Mouse (Mus musculus) embryonic facial prominence, embryonic 10.5 days (tissue): ENCODE results near the gene Olfr354. TPM values are rescaled to one million over a fixed set of nuclear protein-coding genes. Genes with fewer than 3 reads are reported as not detected.

Experiments
- DNase-seq: peaks from one replicate; pipeline ENCODE4 v3.0.0-alpha.2; 2017; ENCODE audit warnings: low spot score
- H3K27ac ChIP-seq: fragments of 300-500 bp; sonication (generic); replicated peaks from 2 replicates; pipeline ENCODE4 v1.5.1; 2016; ENCODE audit warnings: mild to moderate bottlenecking
- H3K27me3 ChIP-seq: fragments of 300-500 bp; sonication (generic); replicated peaks from 2 replicates; pipeline ENCODE4 v1.6.1; 2016; ENCODE audit warnings: low read depth, mild to moderate bottlenecking; ENCODE audit not compliant: poor library complexity, severe bottlenecking
- H3K36me3 ChIP-seq: fragments of 300-500 bp; sonication (generic); replicated peaks from 2 replicates; pipeline ENCODE4 v1.6.1; 2016; ENCODE audit warnings: mild to moderate bottlenecking, moderate library complexity
- H3K4me1 ChIP-seq: fragments of 300-500 bp; sonication (generic); 2 replicates; pipeline ENCODE4 v1.6.1; 2016
- H3K4me3 ChIP-seq: fragments of 300-500 bp; sonication (generic); 2 replicates; pipeline ENCODE4 v1.5.1; 2016; ENCODE audit warnings: mild to moderate bottlenecking, moderate library complexity
- H3K9me3 ChIP-seq: fragments of 300-500 bp; sonication (generic); 2 replicates; pipeline ENCODE4 v1.6.1; 2016; ENCODE audit warnings: mild to moderate bottlenecking
- WGBS: fragments of 180-500 bp; shearing (Covaris S2); methylation state at CpG from one replicate; pipeline ENCODE4 v1.1.7; 2016; 5-methylcytosine and 5-hydroxymethylcytosine counted together
- polyA plus RNA-seq: library from polyadenylated mRNA; unstranded; fragments of >200 nt; fragmentation: Nextera tagmentation; extraction: Ambion mirVana; gene quantifications from 2 replicates; pipeline ENCODE4 v1.2.1, GENCODE M21; 2016

Gene Olfr354
- not detected in 2 replicates for polyA plus RNA-seq

DNA sequence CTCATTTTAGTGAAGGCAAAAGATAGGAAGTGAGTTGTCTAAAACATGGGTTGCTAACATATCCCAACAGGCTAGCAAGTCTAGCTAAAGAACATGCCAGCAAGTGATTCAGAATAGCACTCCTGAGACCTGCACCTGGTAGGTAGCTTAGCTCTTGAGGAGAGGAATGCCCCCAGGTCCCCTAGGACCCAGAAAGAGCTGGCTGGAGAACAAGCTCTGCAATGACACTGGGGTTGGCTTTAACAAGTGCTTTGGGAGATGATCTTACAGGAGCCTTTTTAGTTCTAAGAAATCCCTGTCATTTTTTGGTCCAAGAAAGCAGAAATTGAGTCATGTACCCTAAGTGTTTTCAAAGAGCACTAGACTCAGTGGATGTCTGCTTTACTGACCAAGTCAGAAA, at the start of gene Olfr354:
TSS of gene Olfr354 (plus strand) at position 301 of the 400 bp plus-strand sequence.
- H3K4me1 ChIP-seq, result no peaks in the 10 kb centered on the region
- H3K27ac ChIP-seq, result no peak within 1 kb of the TSS
- H3K27me3 ChIP-seq, result no peaks in the 10 kb centered on the region
- peaks cover 30% of the 10 kb centered on the region for H3K9me3 ChIP-seq
- H3K4me3 ChIP-seq, result no peak within 1 kb of the TSS
- H3K36me3 ChIP-seq, result no peaks in the 10 kb centered on the region
- DNase-seq, result no peak

- DNase-seq, result no peak
- no peaks in the 10 kb centered on the region for H3K27me3 ChIP-seq
- WGBS, result 87% methylated on average over 1 of the region's 1 CpGs
- H3K4me1 ChIP-seq, result no peaks in the 10 kb centered on the region
- no peaks in the 10 kb centered on the region for H3K36me3 ChIP-seq
- H3K4me3 ChIP-seq, result no peak within 1 kb of the TSS
- no peak within 1 kb of the TSS for H3K27ac ChIP-seq
- peaks cover 26% of the 10 kb centered on the region; the same call in 1 of the 2 replicates for H3K9me3 ChIP-seq
Observed at GRCm38 (mm10) chr2:36862560-36862959, 42.9 kb upstream of the Olfr354 start, which contains the start of gene Olfr351. Gene Olfr351 (minus strand): TSS chr2:36862660.

- Histone ChIP-seq H3K27ac (no peak within 1 kb of the TSS), H3K27me3 (no peaks in the 10 kb centered on the region), H3K4me1 (no peaks in the 10 kb centered on the region), H3K4me3 (no peak within 1 kb of the TSS), H3K36me3 (no peaks in the 10 kb centered on the region), H3K9me3 (peaks cover 24% of the 10 kb centered on the region; the same call in 1 of the 2 replicates)
- WGBS, result 84% methylated on average over 1 of the region's 1 CpGs
- DNase-seq, result no peak
Observed at GRCm38 (mm10) chr2:36868160-36868559, 37.3 kb upstream of the Olfr354 start, which contains the start of gene Olfr352. Gene Olfr352 (plus strand): TSS chr2:36868460.

GRCm38 (mm10) chr2:36892836-36893235, 12.6 kb upstream of the Olfr354 start, which contains the start of gene Olfr353:
Gene Olfr353 (minus strand): TSS chr2:36892936.
- H3K4me1 ChIP-seq, result no peaks in the 10 kb centered on the region
- DNase-seq, result no peak

GRCm38 (mm10) chr2:36897114-36897513, 8.4 kb upstream of the Olfr354 start:
- H3K27me3 ChIP-seq, result no peaks in the 10 kb centered on the region
- H3K4me3 ChIP-seq, result no peak overlapping the region
- no peaks in the 10 kb centered on the region for H3K36me3 ChIP-seq
- H3K27ac ChIP-seq, result no peak overlapping the region
- no peak for DNase-seq
- H3K9me3 ChIP-seq, result peaks cover 42% of the 10 kb centered on the region
- H3K4me1 ChIP-seq, result no peaks in the 10 kb centered on the region

More at GRCm38 (mm10) chr2:36892836-36893235, 12.6 kb upstream of the Olfr354 start, which contains the start of gene Olfr353:
- H3K27ac ChIP-seq, result no peak within 1 kb of the TSS
- no peaks in the 10 kb centered on the region for H3K36me3 ChIP-seq
- no peak within 1 kb of the TSS for H3K4me3 ChIP-seq
- H3K27me3 ChIP-seq, result no peaks in the 10 kb centered on the region
- H3K9me3 ChIP-seq, result peaks cover 29% of the 10 kb centered on the region

DNA sequence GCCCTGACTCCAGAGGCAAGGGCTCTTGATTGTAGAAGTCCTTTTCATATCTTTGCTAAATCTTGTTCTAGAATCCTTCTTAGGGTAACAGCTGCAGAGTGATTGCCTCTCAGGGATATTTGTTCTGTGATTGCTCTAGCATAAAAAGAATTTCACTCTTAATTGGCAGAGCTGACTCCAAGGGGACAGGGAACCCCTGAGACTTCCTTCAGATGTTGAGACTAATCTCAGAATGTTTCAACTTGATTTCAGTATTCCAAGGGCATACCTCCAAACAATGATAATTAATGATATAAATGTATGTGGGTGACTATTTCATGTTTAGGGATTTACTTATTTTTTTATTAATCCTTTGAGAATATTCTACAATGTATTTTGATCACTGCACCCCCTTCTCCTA, 23.3 kb downstream of the Olfr354 start, which contains the start of gene Olfr355:
TSS of gene Olfr355 (minus strand) at position 101 of the 400 bp plus-strand sequence.
- DNase-seq, result no peak
- Histone ChIP-seq H3K9me3 (peaks cover 19% of the 10 kb centered on the region), H3K4me1 (no peaks in the 10 kb centered on the region), H3K27ac (no peak within 1 kb of the TSS), H3K4me3 (no peak within 1 kb of the TSS), H3K27me3 (no peaks in the 10 kb centered on the region), H3K36me3 (no peaks in the 10 kb centered on the region)

GRCm38 (mm10) chr2:36936821-36937220, 31.3 kb downstream of the Olfr354 start, which contains the start of gene Olfr356:
Gene Olfr356 (plus strand): TSS chr2:36937121.
- Histone ChIP-seq H3K9me3 (peaks cover 20% of the 10 kb centered on the region; the same call in 1 of the 2 replicates), H3K4me1 (no peaks in the 10 kb centered on the region), H3K4me3 (no peak within 1 kb of the TSS), H3K27me3 (no peaks in the 10 kb centered on the region), H3K36me3 (no peaks in the 10 kb centered on the region), H3K27ac (no peak within 1 kb of the TSS)
- 82% methylated on average over 2 of the region's 2 CpGs for WGBS
- DNase-seq, result no peak

Other genes starting within 250 kb of the Olfr354 start
- gene Olfr346, start 219.9 kb upstream of the Olfr354 start, polyA plus RNA-seq, result not detected in 2 replicates
- gene Olfr347, start 173.8 kb upstream of the Olfr354 start, polyA plus RNA-seq, result not detected in 2 replicates
- gene Olfr348, start 121.4 kb upstream of the Olfr354 start, polyA plus RNA-seq, result not detected in 2 replicates
- not detected in 2 replicates for gene Olfr50, start 115.1 kb upstream of the Olfr354 start, polyA plus RNA-seq
- gene Olfr3, start 88.6 kb upstream of the Olfr354 start, polyA plus RNA-seq, result not detected in 2 replicates
- gene Olfr350, start 59.4 kb upstream of the Olfr354 start, polyA plus RNA-seq, result not detected in 2 replicates
- gene Olfr351, start 43.0 kb upstream of the Olfr354 start, polyA plus RNA-seq, result not detected in 2 replicates
- gene Olfr352, start 37.2 kb upstream of the Olfr354 start, polyA plus RNA-seq, result not detected in 2 replicates
- not detected in 2 replicates for gene Olfr353, start 12.7 kb upstream of the Olfr354 start, polyA plus RNA-seq
- not detected in 2 replicates for gene Olfr355, start 23.2 kb downstream of the Olfr354 start, polyA plus RNA-seq
- gene Olfr356, start 31.4 kb downstream of the Olfr354 start, polyA plus RNA-seq, result not detected in 2 replicates
- not detected in 2 replicates for gene Olfr357, start 88.1 kb downstream of the Olfr354 start, polyA plus RNA-seq
- not detected in 2 replicates for gene Olfr358, start 103.7 kb downstream of the Olfr354 start, polyA plus RNA-seq
- gene Olfr360, start 160.1 kb downstream of the Olfr354 start, polyA plus RNA-seq, result not detected in 2 replicates
- not detected in 2 replicates for gene Olfr361, start 183.6 kb downstream of the Olfr354 start, polyA plus RNA-seq
- not detected in 2 replicates for gene Olfr362, start 212.2 kb downstream of the Olfr354 start, polyA plus RNA-seq
- gene Olfr364-ps1, start 233.6 kb downstream of the Olfr354 start, polyA plus RNA-seq, result not detected in 2 replicates